Mouse (Mus musculus): ENCODE data around the gene Gins2. TPM values are rescaled to one million over a fixed set of nuclear protein-coding genes. Genes with fewer than 3 reads are reported as not detected.

Gene Gins2
- total RNA-seq, 1 experiment, result 56.2 TPM

- Histone ChIP-seq H3K9me3 (ENCODE audit: control insufficient read depth, insufficient read depth, low read depth, low read length) (no peaks in the 10 kb centered on the region), H3K9ac (ENCODE audit: insufficient read depth, low read depth, low read length, poor library complexity, severe bottlenecking) (peak overlapping the region; percentile 40; the same call in 1 of the 2 replicates), H3K36me3 (ENCODE audit: control insufficient read depth, insufficient read depth, low read length, poor library complexity, severe bottlenecking) (no peaks in the 10 kb centered on the region), H3K4me3 (ENCODE audit: insufficient read depth in 1 of 2, low read depth in 1 of 2, low read length in 2 of 2, poor library complexity in 1 of 2, severe bottlenecking in 1 of 2) (peak overlapping the region in 1 of 2 experiments; percentile 27; a peak in 2 of 4 replicates), H3K27ac (ENCODE audit: insufficient read depth, low read depth, low read length, poor library complexity, severe bottlenecking) (no peak overlapping the region), H3K4me1 (ENCODE audit: control insufficient read depth in 2 of 2, insufficient read depth in 2 of 2, low read length in 2 of 2, poor library complexity in 1 of 2) (peaks cover 0 to 14% of the 10 kb centered on the region in 2 experiments; a peak in 2 of 4 replicates)
- in situ Hi-C loops (cut with MboI; ENCODE audit: low sequenced_read_pairs in 2 of 2, unreplicated experiment in 2 of 2), result no loop called here
- no peak for TF ChIP-seq ZNF384 (IDR thresholded peaks at IDR 0.05; ENCODE audit: low read depth, low read length)
- no peak for TF ChIP-seq CHD2 (IDR thresholded peaks at IDR 0.05; ENCODE audit: low read depth, low read length)
- TF ChIP-seq MAFK (IDR thresholded peaks at IDR 0.05; ENCODE audit: insufficient read depth, low read depth, low read length), result no peak
- no peak for TF ChIP-seq HCFC1 (IDR thresholded peaks at IDR 0.05; ENCODE audit: borderline replicate concordance, insufficient read depth, low read length)
- no peak for TF ChIP-seq ZC3H11A (IDR thresholded peaks at IDR 0.05; ENCODE audit: borderline replicate concordance, low read depth, low read length)
- no peak for DNase-seq (ENCODE audit: low read depth, low spot score)
These were observed 9.5 kb upstream of the Gins2 start for GRCm38 (mm10) chr8:120598579-120598978.

- no peak overlapping the region for H3K9ac ChIP-seq (ENCODE audit: insufficient read depth, low read depth, low read length, poor library complexity, severe bottlenecking)
- peaks cover 0 to 8% of the 10 kb centered on the region in 2 experiments; a peak in 2 of 4 replicates for H3K4me1 ChIP-seq (ENCODE audit: control insufficient read depth in 2 of 2, insufficient read depth in 2 of 2, low read length in 2 of 2, poor library complexity in 1 of 2)
- H3K36me3 ChIP-seq (ENCODE audit: control insufficient read depth, insufficient read depth, low read length, poor library complexity, severe bottlenecking), result no peaks in the 10 kb centered on the region
- in situ Hi-C loops (cut with MboI; ENCODE audit: low sequenced_read_pairs in 2 of 2, unreplicated experiment in 2 of 2), result no loop called here
- no peaks in the 10 kb centered on the region for H3K9me3 ChIP-seq (ENCODE audit: control insufficient read depth, insufficient read depth, low read depth, low read length)
- DNase-seq (ENCODE audit: low read depth, low spot score), result peak; percentile 68
- H3K4me3 ChIP-seq (ENCODE audit: insufficient read depth in 1 of 2, low read depth in 1 of 2, low read length in 2 of 2, poor library complexity in 1 of 2, severe bottlenecking in 1 of 2), result no peak overlapping the region
- H3K27ac ChIP-seq (ENCODE audit: insufficient read depth, low read depth, low read length, poor library complexity, severe bottlenecking), result no peak overlapping the region
- TF ChIP-seq HCFC1 (IDR thresholded peaks at IDR 0.05; ENCODE audit: borderline replicate concordance, insufficient read depth, low read length) (no peak), ZC3H11A (IDR thresholded peaks at IDR 0.05; ENCODE audit: borderline replicate concordance, low read depth, low read length) (peak; percentile 40; the same call in 1 of the 2 replicates)
These were observed 6.9 kb upstream of the Gins2 start for GRCm38 (mm10) chr8:120595963-120596362.

- in situ Hi-C loops (cut with MboI; ENCODE audit: low sequenced_read_pairs in 2 of 2, unreplicated experiment in 2 of 2), result no loop called here
These were observed 5.5 kb upstream of the Gins2 start for GRCm38 (mm10) chr8:120594571-120594970.

GRCm38 (mm10) chr8:120591587-120592292 lies 2.6 kb upstream of the Gins2 start:
- H3K4me1 ChIP-seq (ENCODE audit: control insufficient read depth in 2 of 2, insufficient read depth in 2 of 2, low read length in 2 of 2, poor library complexity in 1 of 2), result 0 out of 4 replicates have a peak, but pooled peaks cover 0 to 3% of the 10 kb centered on the region in 2 experiments
- no peak for DNase-seq (ENCODE audit: low read depth, low spot score)
- in situ Hi-C loops (cut with MboI; ENCODE audit: low sequenced_read_pairs in 2 of 2, unreplicated experiment in 2 of 2), result no loop called here
- no peak for TF ChIP-seq ZC3H11A (IDR thresholded peaks at IDR 0.05; ENCODE audit: borderline replicate concordance, low read depth, low read length)
- TF ChIP-seq MAFK (IDR thresholded peaks at IDR 0.05; ENCODE audit: insufficient read depth, low read depth, low read length), result no peak
- TF ChIP-seq ZNF384 (IDR thresholded peaks at IDR 0.05; ENCODE audit: low read depth, low read length), result no peak
- TF ChIP-seq CHD2 (IDR thresholded peaks at IDR 0.05; ENCODE audit: low read depth, low read length), result no peak
- TF ChIP-seq HCFC1 (IDR thresholded peaks at IDR 0.05; ENCODE audit: borderline replicate concordance, insufficient read depth, low read length), result no peak
- H3K9me3 ChIP-seq (ENCODE audit: control insufficient read depth, insufficient read depth, low read depth, low read length), result no peaks in the 10 kb centered on the region
- no peak overlapping the region for H3K27ac ChIP-seq (ENCODE audit: insufficient read depth, low read depth, low read length, poor library complexity, severe bottlenecking)
- H3K9ac ChIP-seq (ENCODE audit: insufficient read depth, low read depth, low read length, poor library complexity, severe bottlenecking), result no peak overlapping the region
- no peaks in the 10 kb centered on the region; the same call in 1 of the 2 replicates for H3K36me3 ChIP-seq (ENCODE audit: control insufficient read depth, insufficient read depth, low read length, poor library complexity, severe bottlenecking)
- no peak overlapping the region for H3K4me3 ChIP-seq (ENCODE audit: insufficient read depth in 1 of 2, low read depth in 1 of 2, low read length in 2 of 2, poor library complexity in 1 of 2, severe bottlenecking in 1 of 2)

More at GRCm38 (mm10) chr8:120594571-120594970, 5.5 kb upstream of the Gins2 start:
- no peak for TF ChIP-seq CHD2 (IDR thresholded peaks at IDR 0.05; ENCODE audit: low read depth, low read length)
- TF ChIP-seq HCFC1 (IDR thresholded peaks at IDR 0.05; ENCODE audit: borderline replicate concordance, insufficient read depth, low read length), result no peak
- TF ChIP-seq ZNF384 (IDR thresholded peaks at IDR 0.05; ENCODE audit: low read depth, low read length), result no peak
- no peak for TF ChIP-seq ZC3H11A (IDR thresholded peaks at IDR 0.05; ENCODE audit: borderline replicate concordance, low read depth, low read length)
- no peak for TF ChIP-seq MAFK (IDR thresholded peaks at IDR 0.05; ENCODE audit: insufficient read depth, low read depth, low read length)
- Histone ChIP-seq H3K27ac (ENCODE audit: insufficient read depth, low read depth, low read length, poor library complexity, severe bottlenecking) (no peak overlapping the region), H3K4me3 (ENCODE audit: insufficient read depth in 1 of 2, low read depth in 1 of 2, low read length in 2 of 2, poor library complexity in 1 of 2, severe bottlenecking in 1 of 2) (no peak overlapping the region), H3K9ac (ENCODE audit: insufficient read depth, low read depth, low read length, poor library complexity, severe bottlenecking) (no peak overlapping the region), H3K9me3 (ENCODE audit: control insufficient read depth, insufficient read depth, low read depth, low read length) (no peaks in the 10 kb centered on the region), H3K4me1 (ENCODE audit: control insufficient read depth in 2 of 2, insufficient read depth in 2 of 2, low read length in 2 of 2, poor library complexity in 1 of 2) (peaks cover 0 to 8% of the 10 kb centered on the region in 2 experiments; a peak in 2 of 4 replicates), H3K36me3 (ENCODE audit: control insufficient read depth, insufficient read depth, low read length, poor library complexity, severe bottlenecking) (no peaks in the 10 kb centered on the region)
- DNase-seq (ENCODE audit: low read depth, low spot score), result peak; percentile 60

Data from ES-E14 (cell line).